Mouse (Mus musculus) thymus, postnatal 4 days (tissue): Measurements from ENCODE around the gene Olfr16.

Experiments used
- DNase-seq: peaks from one replicate; pipeline ENCODE4 v3.0.0; 2021

The Olfr16 gene

GRCm38 (mm10) chr1:172950160-172950559 lies at the start of gene Olfr16:
Gene Olfr16 (plus strand): TSS chr1:172950409.
- no peak for DNase-seq

- DNase-seq: no peak
Observed at GRCm38 (mm10) chr1:172903313-172903712, 46.9 kb upstream of the Olfr16 start.

DNA sequence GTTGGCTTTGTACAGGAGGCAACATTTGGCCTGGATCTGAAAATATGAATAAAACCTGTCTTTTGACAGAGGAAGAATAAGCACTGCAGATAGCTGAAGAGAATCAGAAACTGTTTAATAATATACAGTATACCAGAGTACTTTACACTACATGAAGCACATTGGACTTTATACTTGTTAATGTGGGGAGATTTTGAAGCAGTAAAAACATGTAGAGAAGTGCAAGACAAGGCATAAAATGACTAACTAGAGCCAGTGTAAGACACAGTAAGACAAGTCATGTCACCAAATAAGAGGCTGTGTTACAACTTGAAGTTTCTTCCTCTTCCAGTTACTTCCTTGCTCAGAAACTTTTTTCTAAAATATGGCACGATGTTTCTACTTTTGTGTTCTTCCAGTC lies 33.1 kb upstream of the Olfr16 start:
- DNase-seq: no peak

- DNase-seq: no peak
Observed at GRCm38 (mm10) chr1:172918450-172918849, 31.8 kb upstream of the Olfr16 start.

DNA sequence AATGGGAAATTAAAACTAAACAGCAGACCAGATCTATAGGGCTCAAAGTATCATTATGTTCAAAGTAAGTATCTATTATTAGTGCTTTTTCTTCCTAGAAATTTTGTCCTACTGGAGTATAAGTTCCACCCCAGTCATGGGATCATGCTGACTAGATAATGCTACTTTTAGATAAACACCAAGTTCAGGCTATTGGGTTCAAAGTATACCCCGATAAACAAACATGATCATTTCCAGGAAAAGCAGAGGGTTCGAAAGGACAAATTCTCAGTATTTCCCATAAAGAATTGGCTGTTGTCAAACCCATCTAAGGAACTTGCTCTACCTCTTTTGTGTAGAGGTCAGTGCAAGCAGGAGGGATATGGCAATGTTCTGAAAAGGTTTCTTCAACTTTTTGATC lies 18.0 kb upstream of the Olfr16 start:
- DNase-seq: no peak

- no peak for DNase-seq
Observed at GRCm38 (mm10) chr1:172951171-172951720, 1.0 kb downstream of the Olfr16 start.

GRCm38 (mm10) chr1:172955376-172955775 lies 5.2 kb downstream of the Olfr16 start:
- no peak for DNase-seq

DNA sequence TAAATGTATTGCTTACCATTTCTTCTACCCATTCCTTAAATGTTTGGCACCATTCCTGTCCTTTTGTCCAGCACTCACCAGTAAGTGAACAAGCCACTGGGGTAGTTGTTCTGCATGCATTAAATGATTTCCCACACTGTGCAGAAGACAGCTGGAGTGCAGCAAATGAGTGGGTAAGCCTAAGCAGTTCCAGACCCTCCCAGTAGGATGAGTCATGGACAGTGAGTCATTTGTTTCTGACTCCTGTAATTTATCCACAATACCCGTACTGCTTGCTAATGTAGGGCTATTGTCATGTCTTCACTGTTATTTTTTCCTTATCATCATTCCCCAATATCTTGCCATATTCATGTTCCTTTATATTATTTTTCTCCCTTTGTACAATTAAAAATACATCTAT lies 10.2 kb downstream of the Olfr16 start:
- DNase-seq: no peak

DNA sequence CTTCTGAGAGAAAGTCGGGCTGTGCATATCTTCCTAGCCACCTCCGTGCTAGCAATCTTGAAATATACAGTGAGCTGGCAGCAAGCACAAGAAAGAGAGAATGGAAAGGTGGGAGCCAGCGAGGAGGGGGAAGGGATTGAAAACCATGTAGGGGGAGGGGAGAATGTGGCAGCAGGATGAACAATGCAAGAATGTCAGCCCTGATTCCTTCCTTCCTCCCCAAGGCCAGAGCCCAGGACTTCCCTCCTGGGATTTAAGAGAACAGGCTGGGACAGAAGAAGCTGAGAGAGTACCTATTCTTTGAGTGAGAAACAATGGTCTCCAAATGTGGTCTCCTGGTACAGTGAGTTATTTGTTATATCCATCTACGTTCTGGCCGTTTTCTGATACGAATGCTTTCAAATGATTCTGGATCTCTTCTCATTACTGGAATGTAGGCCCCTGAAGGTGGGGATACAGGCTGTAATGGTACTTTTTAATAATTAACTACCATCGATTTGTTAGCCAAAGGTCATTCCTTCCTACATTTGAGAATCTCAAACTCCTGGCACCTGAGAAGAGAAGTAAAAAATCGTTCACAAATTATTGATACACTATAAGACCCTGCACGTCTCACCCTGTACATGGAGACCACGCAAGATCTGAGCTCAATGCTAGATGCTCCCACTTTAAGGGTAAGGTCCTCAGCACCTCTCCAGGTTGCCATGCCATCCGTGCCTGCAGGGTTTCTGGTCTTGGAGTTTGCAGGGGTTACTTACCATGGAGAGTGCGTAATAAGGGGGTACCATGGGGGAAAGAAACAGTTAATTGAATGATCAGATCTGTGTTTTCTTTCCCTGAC lies 39.8 kb downstream of the Olfr16 start:
- DNase-seq: no peak

GRCm38 (mm10) chr1:172990635-172991009 lies 40.4 kb downstream of the Olfr16 start:
- no peak for DNase-seq
